ENCODE assay signal across 9 mouse cellular contexts in the genomic region with DNA sequence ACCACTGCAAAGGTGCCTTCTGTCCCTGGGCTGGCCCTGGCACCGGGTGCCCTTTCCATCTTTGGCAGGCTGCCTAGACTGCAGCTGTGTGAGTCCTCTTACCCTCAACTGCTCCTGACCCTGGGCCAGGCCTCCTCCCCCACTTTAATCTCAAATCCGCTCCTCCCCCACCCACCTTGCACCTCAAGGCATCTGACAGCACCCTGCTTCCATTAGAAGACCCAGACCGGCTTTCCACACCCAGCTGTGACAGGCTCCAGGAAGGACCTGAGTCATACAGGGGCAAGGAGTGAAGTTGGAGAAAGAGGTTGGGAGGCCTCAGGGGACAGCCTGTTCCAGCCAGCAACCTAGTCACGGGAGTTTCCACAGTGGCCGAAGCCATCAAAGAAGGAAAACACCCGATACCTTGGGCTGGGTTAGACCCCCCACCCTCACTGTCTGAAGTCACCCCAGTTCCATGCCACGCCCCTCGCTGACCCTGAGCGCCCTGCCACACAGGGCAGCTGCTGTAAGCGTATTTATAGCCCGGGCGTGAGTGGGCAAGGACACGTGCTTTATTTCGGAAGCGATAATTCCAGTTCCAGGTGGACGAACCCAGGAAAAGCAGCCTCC. TPM values are rescaled to one million over a fixed set of nuclear protein-coding genes. Genes with fewer than 3 reads are reported as not detected.
DNase-seq lines count a peak whose midpoint lies in the region; ATAC-seq and TF ChIP-seq lines count a peak whose summit lies in the region.
"Had no signal": no experiment of that assay in that cellular context is flagged by ENCODE, and none has a peak within 500 bp of the region (broad histone marks: within the 10 kb centered on the region; RNA-seq: fewer than 3 reads in every experiment).

No protein-coding gene starts in this region.

- intact Hi-C loops in gastrocnemius, adult 2 months (cut with DNase I): loop anchor here (2.0 to 5.0 kb wide), 2 partner anchors 41 to 64 kb away; a partner anchor contains a TSS

- H3K27ac ChIP-seq in gastrocnemius, adult 2 months: peak overlapping the region; percentile 93
- H3K27ac ChIP-seq in intestine, embryonic 15.5 days: peak overlapping the region; percentile 89
- no peak overlapping the region for H3K27ac ChIP-seq in midbrain, embryonic 11.5 days (ENCODE audit: low read depth, low read length)
- H3K27ac ChIP-seq: midbrain, embryonic 12.5 days had no signal

- H3K9me3 ChIP-seq in intestine, embryonic 15.5 days: no peaks in the 10 kb centered on the region
- no peaks in the 10 kb centered on the region for H3K9me3 ChIP-seq in midbrain, embryonic 11.5 days (ENCODE audit: control insufficient read depth, low read length)
- H3K9me3 ChIP-seq: midbrain, embryonic 12.5 days had no signal

- no peak overlapping the region for H3K9ac ChIP-seq in intestine, embryonic 15.5 days
- no peak overlapping the region for H3K9ac ChIP-seq in midbrain, embryonic 11.5 days (ENCODE audit: low read length)
- H3K9ac ChIP-seq: midbrain, embryonic 12.5 days had no signal

- WGBS in intestine, embryonic 15.5 days: 33% methylated on average over 16 of the region's 16 CpGs
- 58% methylated on average over 16 of the region's 16 CpGs for WGBS in midbrain, embryonic 11.5 days

- peak overlapping the region; percentile 46 for H3K4me2 ChIP-seq in intestine, embryonic 15.5 days (replicated peaks)
- H3K4me2 ChIP-seq in midbrain, embryonic 11.5 days: no peak overlapping the region
- H3K4me2 ChIP-seq: midbrain, embryonic 12.5 days had no signal

- peaks cover 46% of the 10 kb centered on the region for H3K4me1 ChIP-seq in intestine, embryonic 15.5 days (replicated peaks)
- H3K4me1 ChIP-seq in midbrain, embryonic 11.5 days (ENCODE audit: control insufficient read depth, insufficient read depth, low read length): no peaks in the 10 kb centered on the region; the same call in 1 of the 2 replicates

- DNase-seq in cerebellum, adult 9-11 months: peak; percentile 16
- DNase-seq in cerebellum, adult 9-10 months: no peak
- DNase-seq in gastrocnemius, adult 2 months: peak; percentile 94
- peak; percentile 68 for DNase-seq in lung, postnatal 25 days (ENCODE audit: low spot score)
- DNase-seq in urinary bladder, adult 2 months (ENCODE audit: low spot score): no peak
- DNase-seq in right cerebral cortex, postnatal 36 days (ENCODE audit: low spot score in 2 of 2): no peak
- no peak for DNase-seq in midbrain, embryonic 11.5 days (ENCODE audit: low spot score, missing footprints)

- H3K27me3 ChIP-seq in intestine, embryonic 15.5 days (replicated peaks): no peaks in the 10 kb centered on the region
- 0 out of 2 replicates have a peak, but pooled peaks cover 3% of the 10 kb centered on the region for H3K27me3 ChIP-seq in midbrain, embryonic 11.5 days (ENCODE audit: control insufficient read depth, insufficient read depth, low read length)

- no peak for TF ChIP-seq CTCF in gastrocnemius, adult 2 months (IDR thresholded peaks at IDR 0.05)

- peak overlapping the region; percentile 43 for H3K4me3 ChIP-seq in gastrocnemius, adult 2 months
- H3K4me3 ChIP-seq in intestine, embryonic 15.5 days (replicated peaks): peak overlapping the region; percentile 9; the same call in 1 of the 2 replicates
- no peak overlapping the region for H3K4me3 ChIP-seq in midbrain, embryonic 11.5 days (ENCODE audit: low read depth, low read length)
- H3K4me3 ChIP-seq: midbrain, embryonic 12.5 days had no signal

- ATAC-seq in intestine, embryonic 15.5 days: peak; percentile 53
- ATAC-seq in midbrain, embryonic 11.5 days (ENCODE audit: low FRiP score): no peak

- H3K36me3 ChIP-seq in intestine, embryonic 15.5 days: no peaks in the 10 kb centered on the region
- no peaks in the 10 kb centered on the region for H3K36me3 ChIP-seq in midbrain, embryonic 11.5 days (ENCODE audit: control insufficient read depth, insufficient read depth, low read length)
- H3K36me3 ChIP-seq: midbrain, embryonic 12.5 days had no signal

RNA-seq across cellular contexts. Expression of a gene that starts 13.0 kb away (rescaled TPM):
- 10 to 100 TPM in 1 of 2 experiments, 1 to 10 TPM in 1; 4.4 to 25.8 TPM for total RNA-seq in gastrocnemius, adult 2 months (2021)
- polyA plus RNA-seq in intestine, embryonic 15.5 days (2015; fragmentation: Nextera tagmentation; extraction: Ambion mirVana): 4.4 and 4.5 TPM in 2 replicates
- polyA plus RNA-seq in urinary bladder, adult 2 months (2012; rRNA removed): 0.06 and 0.08 TPM in 2 replicates
- polyA plus RNA-seq in midbrain, embryonic 11.5 days (2014; fragmentation: Nextera tagmentation; extraction: Ambion mirVana): not detected in 2 replicates

RNA-seq across cellular contexts. Expression of a gene that starts 27.7 kb away (rescaled TPM):
- total RNA-seq in gastrocnemius, adult 2 months (2021): 10 to 100 TPM; 25.1 to 27.8 TPM
- polyA plus RNA-seq in intestine, embryonic 15.5 days (2015; fragmentation: Nextera tagmentation; extraction: Ambion mirVana): 1.4 and 1.5 TPM in 2 replicates
- polyA plus RNA-seq in urinary bladder, adult 2 months (2012; rRNA removed): 9.8 and 10.9 TPM in 2 replicates
- polyA plus RNA-seq in midbrain, embryonic 11.5 days (2014; fragmentation: Nextera tagmentation; extraction: Ambion mirVana): 0.06 and 0.11 TPM in 2 replicates

RNA-seq across cellular contexts. Expression of a gene that starts 40.2 kb away (rescaled TPM):
- 1 to 10 TPM; 2.6 to 4.0 TPM for total RNA-seq in gastrocnemius, adult 2 months (2021)
- 42.4 and 42.6 TPM in 2 replicates for polyA plus RNA-seq in intestine, embryonic 15.5 days (2015; fragmentation: Nextera tagmentation; extraction: Ambion mirVana)
- 37.9 and 39.9 TPM in 2 replicates for polyA plus RNA-seq in urinary bladder, adult 2 months (2012; rRNA removed)
- polyA plus RNA-seq in midbrain, embryonic 11.5 days (2014; fragmentation: Nextera tagmentation; extraction: Ambion mirVana): 8.8 and 10.0 TPM in 2 replicates

RNA-seq across cellular contexts. Expression of a gene that starts 41.0 kb away (rescaled TPM):
- total RNA-seq in gastrocnemius, adult 2 months (2021): 100 to 1,000 TPM; 250 to 325 TPM
- 0.68 and 1.0 TPM in 2 replicates for polyA plus RNA-seq in intestine, embryonic 15.5 days (2015; fragmentation: Nextera tagmentation; extraction: Ambion mirVana)
- polyA plus RNA-seq in urinary bladder, adult 2 months (2012; rRNA removed): 0.04 and 0.12 TPM in 2 replicates
- 0.11 TPM in 1 of 2 replicates, not detected in the other for polyA plus RNA-seq in midbrain, embryonic 11.5 days (2014; fragmentation: Nextera tagmentation; extraction: Ambion mirVana)

Comparison
In these comparisons a context has a peak if more than half of its experiments do, and no peak if none do; other contexts are left out.
1. DNase-seq: peak in cerebellum, adult 9-11 months (single experiment), gastrocnemius, adult 2 months (single experiment) and lung, postnatal 25 days (single experiment); none in cerebellum, adult 9-10 months (single experiment), urinary bladder, adult 2 months (single experiment), right cerebral cortex, postnatal 36 days (0 of 2) and midbrain, embryonic 11.5 days (single experiment).